Mouse (Mus musculus) liver, adult 2 months (tissue): ENCODE results near the gene Ccdc130. TPM values are rescaled to one million over a fixed set of nuclear protein-coding genes. Genes with fewer than 3 reads are reported as not detected.
A peak's percentile ranks its signal among the peaks of the same experiment; 100 is the strongest.

Experiments
- DNase-seq: peaks from one replicate; pipeline ENCODE4 v3.0.0-alpha.2; 2011; ENCODE audit warnings: low read depth, low spot score; ENCODE audit errors: extremely low read depth
- H3K27ac ChIP-seq: fragments of 200-500 bp; replicated peaks from 2 replicates; pipeline ENCODE4 v1.5.1; 2012; ENCODE audit warnings: low read depth, mild to moderate bottlenecking, control low read depth, inconsistent platforms, low read length; ENCODE audit not compliant: insufficient read depth
- H3K27me3 ChIP-seq: fragments of 200-500 bp; 2 replicates; pipeline ENCODE4 v1.6.1; 2012; ENCODE audit warnings: mild to moderate bottlenecking, moderate library complexity, low read length, inconsistent platforms; ENCODE audit not compliant: control insufficient read depth, insufficient read depth
- H3K36me3 ChIP-seq: fragments of 200-500 bp; 2 replicates; pipeline ENCODE4 v1.6.1; 2012; ENCODE audit warnings: low read length, inconsistent platforms; ENCODE audit not compliant: control insufficient read depth, insufficient read depth
- H3K4me1 ChIP-seq: fragments of 200-500 bp; 2 replicates; pipeline ENCODE4 v1.6.1; 2011; ENCODE audit warnings: low read length; ENCODE audit not compliant: control insufficient read depth, insufficient read depth
- H3K4me3 ChIP-seq: fragments of 200-500 bp; 2 replicates; pipeline ENCODE4 v1.5.1; 2011; ENCODE audit warnings: low read depth, mild to moderate bottlenecking, control low read depth, low read length, moderate library complexity; ENCODE audit not compliant: insufficient read depth
- H3K79me2 ChIP-seq: fragments of 200-500 bp; 2 replicates; pipeline ENCODE4 v1.6.1; 2012; ENCODE audit warnings: inconsistent platforms, mild to moderate bottlenecking, low read length, moderate library complexity; ENCODE audit not compliant: control insufficient read depth, insufficient read depth
- H3K9ac ChIP-seq: fragments of 200-500 bp; 2 replicates; pipeline ENCODE4 v1.6.1; 2012; ENCODE audit warnings: low read depth, mild to moderate bottlenecking, control low read depth, inconsistent platforms, low read length
- CTCF ChIP-seq: fragments of 200-500 bp; IDR thresholded peaks from 2 replicates; pipeline ENCODE4 v1.5.1; 2011; ENCODE audit warnings: low read depth, low read length, control low read depth
- POLR2A ChIP-seq: fragments of 200-500 bp; IDR thresholded peaks from 2 replicates; pipeline ENCODE4 v1.6.1; 2011; ENCODE audit warnings: low read length, control low read depth; ENCODE audit not compliant: insufficient read depth; ENCODE audit errors: extremely low read depth
- WGBS: fragments of 180-500 bp; shearing (Covaris S2); methylation state at CpG from one replicate; pipeline ENCODE4 v1.1.7; 2018; 5-methylcytosine and 5-hydroxymethylcytosine counted together
- polyA plus RNA-seq: library from polyadenylated mRNA; depleted of rRNA; stranded (reverse); fragments of >200 nt; gene quantifications from 2 replicates; pipeline ENCODE4 v1.2.3, GENCODE M21; 2012; rRNA removed
- total RNA-seq: library from RNA; depleted of rRNA; stranded (reverse); fragments of >200 nt; gene quantifications from 2 replicates; pipeline ENCODE4 v1.2.3, GENCODE M21; 2014; rRNA removed

Gene Ccdc130
- total RNA-seq, result 2.3 and 6.9 TPM in 2 replicates
- 8.7 and 19.1 TPM in 2 replicates for polyA plus RNA-seq

GRCm38 (mm10) chr8:84269950-84270773, at the start of gene Ccdc130:
Ccdc130 (minus strand) TSS chr8:84270380.
- H3K4me1 ChIP-seq, result peaks cover 3% of the 10 kb centered on the region

GRCm38 (mm10) chr8:84308376-84308775, 38.2 kb upstream of the Ccdc130 start:
- Histone ChIP-seq H3K27me3 (no peaks in the 10 kb centered on the region), H3K4me3 (no peak overlapping the region), H3K79me2 (no peaks in the 10 kb centered on the region), H3K9ac (no peak overlapping the region), H3K4me1 (no peaks in the 10 kb centered on the region), H3K27ac (no peak overlapping the region), H3K36me3 (no peaks in the 10 kb centered on the region)
- 63% methylated on average over 3 of the region's 3 CpGs for WGBS
- DNase-seq, result no peak
- TF ChIP-seq CTCF (no peak), POLR2A (no peak)

More at GRCm38 (mm10) chr8:84269950-84270773, at the start of gene Ccdc130:
- Histone ChIP-seq H3K79me2 (no peaks in the 10 kb centered on the region), H3K27ac (peak within 1 kb of the TSS; percentile 56), H3K27me3 (no peaks in the 10 kb centered on the region), H3K36me3 (no peaks in the 10 kb centered on the region; the same call in 1 of the 2 replicates), H3K9ac (peak within 1 kb of the TSS; percentile 78), H3K4me3 (peak within 1 kb of the TSS; percentile 67)
- DNase-seq, result peak; percentile 97
- WGBS, result under 1% methylated on average over 44 of the region's 44 CpGs
- TF ChIP-seq CTCF, result no peak
- TF ChIP-seq POLR2A, result peak; percentile 70

GRCm38 (mm10) chr8:84303951-84304350, 33.8 kb upstream of the Ccdc130 start:
- no peak for TF ChIP-seq CTCF
- no peak for TF ChIP-seq POLR2A
- DNase-seq, result no peak
- H3K27ac ChIP-seq, result no peak overlapping the region
- H3K27me3 ChIP-seq, result no peaks in the 10 kb centered on the region
- H3K9ac ChIP-seq, result no peak overlapping the region
- H3K79me2 ChIP-seq, result no peaks in the 10 kb centered on the region
- no peaks in the 10 kb centered on the region for H3K4me1 ChIP-seq
- H3K36me3 ChIP-seq, result no peaks in the 10 kb centered on the region
- H3K4me3 ChIP-seq, result no peak overlapping the region
- WGBS, result 80% methylated on average over 2 of the region's 2 CpGs

- no peak overlapping the region for H3K4me3 ChIP-seq
- TF ChIP-seq POLR2A (no peak), CTCF (no peak)
- 66% methylated on average over 5 of the region's 5 CpGs for WGBS
Observed at GRCm38 (mm10) chr8:84297029-84297785, 27.0 kb upstream of the Ccdc130 start.

GRCm38 (mm10) chr8:84291688-84292087, 21.5 kb upstream of the Ccdc130 start:
- Histone ChIP-seq H3K4me3 (no peak overlapping the region), H3K9ac (no peak overlapping the region), H3K36me3 (no peaks in the 10 kb centered on the region), H3K27me3 (no peaks in the 10 kb centered on the region), H3K4me1 (no peaks in the 10 kb centered on the region), H3K79me2 (no peaks in the 10 kb centered on the region), H3K27ac (no peak overlapping the region)
- 28% methylated on average over 8 of the region's 8 CpGs for WGBS
- DNase-seq, result peak; percentile 39
- TF ChIP-seq CTCF, result peak; percentile 78
- no peak for TF ChIP-seq POLR2A

More at GRCm38 (mm10) chr8:84297029-84297785, 27.0 kb upstream of the Ccdc130 start:
- no peaks in the 10 kb centered on the region for H3K79me2 ChIP-seq
- H3K9ac ChIP-seq, result no peak overlapping the region
- no peak for DNase-seq
- H3K27me3 ChIP-seq, result no peaks in the 10 kb centered on the region
- no peak overlapping the region for H3K27ac ChIP-seq
- H3K4me1 ChIP-seq, result no peaks in the 10 kb centered on the region
- no peaks in the 10 kb centered on the region for H3K36me3 ChIP-seq

GRCm38 (mm10) chr8:84291086-84291485, 20.9 kb upstream of the Ccdc130 start:
- H3K36me3 ChIP-seq, result no peaks in the 10 kb centered on the region
- TF ChIP-seq POLR2A (no peak), CTCF (no peak)
- no peak overlapping the region for H3K4me3 ChIP-seq
- no peak overlapping the region for H3K9ac ChIP-seq
- no peak for DNase-seq
- H3K4me1 ChIP-seq, result no peaks in the 10 kb centered on the region
- no peaks in the 10 kb centered on the region for H3K79me2 ChIP-seq
- no peak overlapping the region for H3K27ac ChIP-seq
- WGBS, result 75% methylated on average over 5 of the region's 5 CpGs
- H3K27me3 ChIP-seq, result no peaks in the 10 kb centered on the region
